Mouse (Mus musculus): ENCODE results near the gene Hdhd5. TPM values are rescaled to one million over a fixed set of nuclear protein-coding genes. Genes with fewer than 3 reads are reported as not detected.

Gene Hdhd5
- polyA plus RNA-seq, 1 experiment: 17.5 TPM

- Histone ChIP-seq H3K4me3 (ENCODE audit: low read depth, low read length) (no peak overlapping the region), H3K9me3 (replicated peaks; ENCODE audit: control insufficient read depth, insufficient read depth, low read length, poor library complexity, severe bottlenecking) (no peaks in the 10 kb centered on the region), H3K27ac (ENCODE audit: insufficient read depth, low read length) (no peak overlapping the region), H3K9ac (ENCODE audit: low read depth, poor library complexity, severe bottlenecking) (no peak overlapping the region), H3K36me3 (ENCODE audit: control insufficient read depth, insufficient read depth, low read length, poor library complexity, severe bottlenecking) (no peaks in the 10 kb centered on the region), H3K27me3 (ENCODE audit: control insufficient read depth, insufficient read depth, low read length, poor library complexity, severe bottlenecking) (no peaks in the 10 kb centered on the region), H3K4me1 (ENCODE audit: control insufficient read depth, insufficient read depth, low read length) (no peaks in the 10 kb centered on the region)
- no peak for TF ChIP-seq EP300 (IDR thresholded peaks at IDR 0.05; ENCODE audit: insufficient read depth, low read depth, low read length)
- TF ChIP-seq CTCF (IDR thresholded peaks at IDR 0.05; ENCODE audit: low read depth, low read length): no peak
- no peak for TF ChIP-seq POLR2A (IDR thresholded peaks at IDR 0.05; ENCODE audit: insufficient read depth, low read length)
Measured at GRCm38 (mm10) chr6:120479302-120479701, 51.8 kb downstream of the Hdhd5 start.

- no peaks in the 10 kb centered on the region for H3K36me3 ChIP-seq (ENCODE audit: control insufficient read depth, insufficient read depth, low read length, poor library complexity, severe bottlenecking)
- H3K27me3 ChIP-seq (ENCODE audit: control insufficient read depth, insufficient read depth, low read length, poor library complexity, severe bottlenecking): no peaks in the 10 kb centered on the region
- no peak overlapping the region for H3K9ac ChIP-seq (ENCODE audit: low read depth, poor library complexity, severe bottlenecking)
- no peaks in the 10 kb centered on the region for H3K4me1 ChIP-seq (ENCODE audit: control insufficient read depth, insufficient read depth, low read length)
- H3K9me3 ChIP-seq (replicated peaks; ENCODE audit: control insufficient read depth, insufficient read depth, low read length, poor library complexity, severe bottlenecking): no peaks in the 10 kb centered on the region
- H3K4me3 ChIP-seq (ENCODE audit: low read depth, low read length): no peak overlapping the region
- TF ChIP-seq POLR2A (IDR thresholded peaks at IDR 0.05; ENCODE audit: insufficient read depth, low read length) (no peak), EP300 (IDR thresholded peaks at IDR 0.05; ENCODE audit: insufficient read depth, low read depth, low read length) (no peak), CTCF (IDR thresholded peaks at IDR 0.05; ENCODE audit: low read depth, low read length) (no peak)
- H3K27ac ChIP-seq (ENCODE audit: insufficient read depth, low read length): no peak overlapping the region
Measured at GRCm38 (mm10) chr6:120475288-120475687, 55.8 kb downstream of the Hdhd5 start.

GRCm38 (mm10) chr6:120473427-120473826 lies 57.7 kb downstream of the Hdhd5 start:
- no peak overlapping the region for H3K27ac ChIP-seq (ENCODE audit: insufficient read depth, low read length)

GRCm38 (mm10) chr6:120472455-120473140 lies 58.5 kb downstream of the Hdhd5 start:
- Histone ChIP-seq H3K36me3 (ENCODE audit: control insufficient read depth, insufficient read depth, low read length, poor library complexity, severe bottlenecking) (no peaks in the 10 kb centered on the region), H3K9me3 (replicated peaks; ENCODE audit: control insufficient read depth, insufficient read depth, low read length, poor library complexity, severe bottlenecking) (no peaks in the 10 kb centered on the region), H3K4me3 (ENCODE audit: low read depth, low read length) (no peak overlapping the region), H3K4me1 (ENCODE audit: control insufficient read depth, insufficient read depth, low read length) (no peaks in the 10 kb centered on the region), H3K9ac (ENCODE audit: low read depth, poor library complexity, severe bottlenecking) (no peak overlapping the region), H3K27me3 (ENCODE audit: control insufficient read depth, insufficient read depth, low read length, poor library complexity, severe bottlenecking) (no peaks in the 10 kb centered on the region), H3K27ac (ENCODE audit: insufficient read depth, low read length) (no peak overlapping the region)
- TF ChIP-seq POLR2A (IDR thresholded peaks at IDR 0.05; ENCODE audit: insufficient read depth, low read length) (no peak), EP300 (IDR thresholded peaks at IDR 0.05; ENCODE audit: insufficient read depth, low read depth, low read length) (no peak), CTCF (IDR thresholded peaks at IDR 0.05; ENCODE audit: low read depth, low read length) (no peak)

More at GRCm38 (mm10) chr6:120473427-120473826, 57.7 kb downstream of the Hdhd5 start:
- TF ChIP-seq EP300 (IDR thresholded peaks at IDR 0.05; ENCODE audit: insufficient read depth, low read depth, low read length) (no peak), CTCF (IDR thresholded peaks at IDR 0.05; ENCODE audit: low read depth, low read length) (no peak), POLR2A (IDR thresholded peaks at IDR 0.05; ENCODE audit: insufficient read depth, low read length) (no peak)
- Histone ChIP-seq H3K9ac (ENCODE audit: low read depth, poor library complexity, severe bottlenecking) (no peak overlapping the region), H3K36me3 (ENCODE audit: control insufficient read depth, insufficient read depth, low read length, poor library complexity, severe bottlenecking) (no peaks in the 10 kb centered on the region), H3K4me3 (ENCODE audit: low read depth, low read length) (no peak overlapping the region), H3K27me3 (ENCODE audit: control insufficient read depth, insufficient read depth, low read length, poor library complexity, severe bottlenecking) (no peaks in the 10 kb centered on the region), H3K4me1 (ENCODE audit: control insufficient read depth, insufficient read depth, low read length) (no peaks in the 10 kb centered on the region), H3K9me3 (replicated peaks; ENCODE audit: control insufficient read depth, insufficient read depth, low read length, poor library complexity, severe bottlenecking) (no peaks in the 10 kb centered on the region)

- H3K9ac ChIP-seq (ENCODE audit: low read depth, poor library complexity, severe bottlenecking): no peak overlapping the region
- no peaks in the 10 kb centered on the region for H3K4me1 ChIP-seq (ENCODE audit: control insufficient read depth, insufficient read depth, low read length)
- H3K27ac ChIP-seq (ENCODE audit: insufficient read depth, low read length): no peak overlapping the region
- no peak overlapping the region for H3K4me3 ChIP-seq (ENCODE audit: low read depth, low read length)
- H3K27me3 ChIP-seq (ENCODE audit: control insufficient read depth, insufficient read depth, low read length, poor library complexity, severe bottlenecking): no peaks in the 10 kb centered on the region
- H3K36me3 ChIP-seq (ENCODE audit: control insufficient read depth, insufficient read depth, low read length, poor library complexity, severe bottlenecking): no peaks in the 10 kb centered on the region
- no peaks in the 10 kb centered on the region for H3K9me3 ChIP-seq (replicated peaks; ENCODE audit: control insufficient read depth, insufficient read depth, low read length, poor library complexity, severe bottlenecking)
- TF ChIP-seq EP300 (IDR thresholded peaks at IDR 0.05; ENCODE audit: insufficient read depth, low read depth, low read length) (no peak), CTCF (IDR thresholded peaks at IDR 0.05; ENCODE audit: low read depth, low read length) (no peak), POLR2A (IDR thresholded peaks at IDR 0.05; ENCODE audit: insufficient read depth, low read length) (no peak)
Measured at GRCm38 (mm10) chr6:120471991-120472441, 59.1 kb downstream of the Hdhd5 start.

- Histone ChIP-seq H3K4me3 (ENCODE audit: low read depth, low read length) (no peak overlapping the region), H3K9me3 (replicated peaks; ENCODE audit: control insufficient read depth, insufficient read depth, low read length, poor library complexity, severe bottlenecking) (no peaks in the 10 kb centered on the region)
- TF ChIP-seq CTCF (IDR thresholded peaks at IDR 0.05; ENCODE audit: low read depth, low read length): no peak
Measured at GRCm38 (mm10) chr6:120470666-120471065, 60.5 kb downstream of the Hdhd5 start.

More at GRCm38 (mm10) chr6:120470666-120471065, 60.5 kb downstream of the Hdhd5 start:
- H3K9ac ChIP-seq (ENCODE audit: low read depth, poor library complexity, severe bottlenecking): no peak overlapping the region
- no peak overlapping the region for H3K27ac ChIP-seq (ENCODE audit: insufficient read depth, low read length)
- no peaks in the 10 kb centered on the region for H3K4me1 ChIP-seq (ENCODE audit: control insufficient read depth, insufficient read depth, low read length)
- no peaks in the 10 kb centered on the region for H3K36me3 ChIP-seq (ENCODE audit: control insufficient read depth, insufficient read depth, low read length, poor library complexity, severe bottlenecking)
- H3K27me3 ChIP-seq (ENCODE audit: control insufficient read depth, insufficient read depth, low read length, poor library complexity, severe bottlenecking): no peaks in the 10 kb centered on the region

All from ES-Bruce4 (cell line).